Mouse (Mus musculus): ENCODE results near the gene Rcsd1. TPM values are rescaled to one million over a fixed set of nuclear protein-coding genes. Genes with fewer than 3 reads are reported as not detected.

The Rcsd1 gene
- polyA plus RNA-seq, 1 experiment from 2014 or later: 10.3 TPM

DNA sequence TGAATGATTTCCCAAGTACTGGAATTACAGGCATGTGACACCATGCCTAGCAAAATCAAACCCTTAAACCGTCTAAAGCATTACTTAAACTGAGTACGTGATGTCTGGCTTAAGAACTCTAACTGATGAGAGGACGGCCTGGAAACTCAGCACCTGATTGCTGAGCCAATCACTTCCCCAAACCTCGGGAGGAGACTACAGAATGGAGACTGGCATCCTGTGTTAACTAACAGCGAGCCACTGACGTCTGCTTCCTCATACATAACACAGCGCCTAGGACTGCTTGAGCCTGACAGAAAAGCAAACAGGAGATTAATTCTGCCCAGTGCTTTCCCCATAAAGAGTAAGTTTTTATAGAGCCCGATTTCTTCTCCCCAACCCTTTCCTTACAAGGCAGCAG is 105.4 kb downstream of the Rcsd1 start:
- H3K4me3 ChIP-seq: no peak overlapping the region
- no peaks in the 10 kb centered on the region for H3K9me3 ChIP-seq
- no peaks in the 10 kb centered on the region for H3K27me3 ChIP-seq (replicated peaks; ENCODE audit: low read depth, poor library complexity, severe bottlenecking)
- 92% methylated on average over 8 of the region's 8 CpGs for WGBS
- no peak for DNase-seq (ENCODE audit: low spot score)
- H3K4me1 ChIP-seq: peaks cover 5% of the 10 kb centered on the region
- no peak overlapping the region for H3K27ac ChIP-seq (replicated peaks)
- H3K36me3 ChIP-seq (replicated peaks): peaks cover 82% of the 10 kb centered on the region

DNA sequence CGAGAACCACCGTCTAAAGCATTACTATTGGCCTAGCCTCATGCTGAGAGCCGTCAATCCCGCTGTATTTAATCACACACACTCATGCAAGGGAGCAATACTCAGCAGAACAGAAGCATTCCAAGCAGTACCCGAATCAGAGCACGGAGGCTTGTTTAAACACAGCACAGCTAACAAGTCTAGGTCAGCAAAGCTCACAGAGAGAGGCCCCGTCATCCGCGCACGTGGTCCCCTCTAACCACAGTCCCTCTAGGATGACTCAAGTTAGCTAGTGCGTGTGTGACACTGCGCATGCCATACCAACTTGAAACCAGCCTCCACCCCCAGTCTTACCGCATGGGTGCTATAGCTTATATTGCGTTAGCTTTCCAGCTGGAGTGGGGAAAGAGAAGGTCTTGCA is 106.3 kb downstream of the Rcsd1 start:
- Histone ChIP-seq H3K27me3 (replicated peaks; ENCODE audit: low read depth, poor library complexity, severe bottlenecking) (no peaks in the 10 kb centered on the region), H3K4me3 (no peak overlapping the region), H3K4me1 (no peaks in the 10 kb centered on the region), H3K36me3 (replicated peaks) (peaks cover 89% of the 10 kb centered on the region), H3K9me3 (no peaks in the 10 kb centered on the region), H3K27ac (replicated peaks) (no peak overlapping the region)
- 91% methylated on average over 14 of the region's 14 CpGs for WGBS
- DNase-seq (ENCODE audit: low spot score): no peak

DNA sequence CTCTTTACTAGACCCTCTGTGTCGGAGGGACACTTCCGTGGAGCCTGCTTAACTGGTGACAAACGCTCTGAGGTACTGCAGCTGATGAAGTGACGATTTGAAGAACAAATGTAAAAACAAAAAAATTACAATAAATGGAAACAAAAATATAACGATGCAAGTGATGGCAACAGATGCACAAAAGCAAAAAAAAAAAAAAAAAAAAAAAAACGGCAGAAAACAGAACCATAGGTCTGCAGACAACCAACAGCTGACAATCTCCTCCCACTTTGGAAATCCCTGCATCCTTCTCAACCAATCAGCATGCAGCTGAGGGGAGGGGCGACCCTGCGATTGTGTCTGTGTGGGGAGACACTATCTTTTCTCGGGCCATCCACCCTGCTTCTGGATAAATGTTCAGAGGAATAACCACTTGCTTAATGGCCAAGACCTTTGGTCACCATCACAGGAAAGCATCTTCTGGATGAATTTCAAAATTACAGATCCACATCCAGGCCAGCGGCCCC is 107.7 kb downstream of the Rcsd1 start:
- H3K36me3 ChIP-seq (replicated peaks): peaks cover 89% of the 10 kb centered on the region
- DNase-seq (ENCODE audit: low spot score): no peak
- WGBS: 86% methylated on average over 10 of the region's 10 CpGs
- no peaks in the 10 kb centered on the region for H3K27me3 ChIP-seq (replicated peaks; ENCODE audit: low read depth, poor library complexity, severe bottlenecking)
- H3K9me3 ChIP-seq: no peaks in the 10 kb centered on the region
- no peak overlapping the region for H3K4me3 ChIP-seq
- no peak overlapping the region for H3K27ac ChIP-seq (replicated peaks)
- H3K4me1 ChIP-seq: no peaks in the 10 kb centered on the region

Small RNA genes within 50 kb of the gene (microRNA-seq; reads per million reads assigned to microRNA genes)
- not detected for gene Gm44458

Other genes with a start within 250 kb of the Rcsd1 start
- 5.1 and 6.7 TPM in 2 replicates for gene Dcaf6, start 249.3 kb downstream of the Rcsd1 start, polyA plus RNA-seq (2016; fragmentation: Nextera tagmentation; extraction: Ambion mirVana)
- gene Mpc2, start 249.1 kb downstream of the Rcsd1 start, polyA plus RNA-seq (2016; fragmentation: Nextera tagmentation; extraction: Ambion mirVana): 80.8 and 86.6 TPM in 2 replicates
- gene Adcy10, start 224.6 kb downstream of the Rcsd1 start, polyA plus RNA-seq (2016; fragmentation: Nextera tagmentation; extraction: Ambion mirVana): 0.13 TPM in 1 of 2 replicates, not detected in the other
- gene Mpzl1, start 75.2 kb downstream of the Rcsd1 start, polyA plus RNA-seq (2016; fragmentation: Nextera tagmentation; extraction: Ambion mirVana): 138 and 139 TPM in 2 replicates
- 32.4 and 40.5 TPM in 2 replicates for gene Creg1, start 54.0 kb upstream of the Rcsd1 start, polyA plus RNA-seq (2016; fragmentation: Nextera tagmentation; extraction: Ambion mirVana)
- gene Cd247, start 78.9 kb upstream of the Rcsd1 start, polyA plus RNA-seq (2016; fragmentation: Nextera tagmentation; extraction: Ambion mirVana): 1.6 and 1.7 TPM in 2 replicates

All from embryonic facial prominence, embryonic 10.5 days (tissue).